Mouse (Mus musculus) liver, embryonic 15.5 days (tissue): ENCODE data around the gene Hmgb3. TPM values are rescaled to one million over a fixed set of nuclear protein-coding genes. Genes with fewer than 3 reads are reported as not detected.
"Not testable (repeated sequence)": the region's sequence is repeated elsewhere in the genome, so short reads cannot be mapped to it uniquely, and the experiment has no call there.

ENCODE experiments used
- ATAC-seq: fragments of 200-750 bp; cut with Nextera tagmentation; 2 replicates; pipeline ENCODE4 v1.8.0; 2017; ENCODE audit warnings: moderate number of reproducible peaks, mild to moderate bottlenecking, moderate library complexity; ENCODE audit not compliant: insufficient read depth
- H3K27ac ChIP-seq: fragments of 300-500 bp; sonication (generic); replicated peaks from 2 replicates; pipeline ENCODE4 v1.5.1; 2015; ENCODE audit warnings: mild to moderate bottlenecking, inconsistent platforms
- H3K27me3 ChIP-seq: fragments of 300-500 bp; sonication (generic); 2 replicates; pipeline ENCODE4 v1.6.1; 2015; ENCODE audit warnings: mild to moderate bottlenecking, inconsistent platforms
- H3K36me3 ChIP-seq: fragments of 300-500 bp; sonication (generic); replicated peaks from 2 replicates; pipeline ENCODE4 v1.6.1; 2015; ENCODE audit warnings: moderate library complexity, mild to moderate bottlenecking, inconsistent platforms
- H3K4me1 ChIP-seq: fragments of 300-500 bp; sonication (generic); replicated peaks from 2 replicates; pipeline ENCODE4 v1.6.1; 2015; ENCODE audit warnings: inconsistent platforms
- H3K4me2 ChIP-seq: fragments of 300-500 bp; sonication (generic); 2 replicates; pipeline ENCODE4 v1.6.1; 2015; ENCODE audit warnings: moderate library complexity, mild to moderate bottlenecking, inconsistent platforms
- H3K4me3 ChIP-seq: fragments of 300-500 bp; sonication (generic); replicated peaks from 2 replicates; pipeline ENCODE4 v1.5.1; 2015; ENCODE audit warnings: mild to moderate bottlenecking, inconsistent platforms
- H3K9ac ChIP-seq: fragments of 300-500 bp; sonication (generic); 2 replicates; pipeline ENCODE4 v1.6.1; 2015; ENCODE audit warnings: moderate library complexity, mild to moderate bottlenecking, inconsistent platforms
- H3K9me3 ChIP-seq: fragments of 300-500 bp; sonication (generic); replicated peaks from 2 replicates; pipeline ENCODE4 v1.6.1; 2016; ENCODE audit warnings: inconsistent platforms
- WGBS: fragments of 180-500 bp; shearing (Covaris S2); methylation state at CpG from one replicate; pipeline ENCODE4 v1.1.7; 2015; ENCODE audit warnings: mixed read lengths; ENCODE audit not compliant: insufficient replicate concordance; 5-methylcytosine and 5-hydroxymethylcytosine counted together
- polyA plus RNA-seq: library from polyadenylated mRNA; unstranded; fragments of >200 nt; fragmentation: Nextera tagmentation; extraction: Ambion mirVana; gene quantifications from 2 replicates; pipeline ENCODE4 v1.2.1, GENCODE M21; 2015

Hmgb3 gene
- polyA plus RNA-seq = 175 and 187 TPM in 2 replicates

GRCm38 (mm10) chrX:71555415-71556114 is at the start of gene Hmgb3:
Hmgb3 (plus strand) TSS chrX:71555918.
- 0 out of 2 replicates have a peak, but pooled peaks cover 2% of the 10 kb centered on the region for H3K27me3 ChIP-seq
- H3K27ac ChIP-seq = peak within 1 kb of the TSS; percentile 93
- H3K4me3 ChIP-seq = peak within 1 kb of the TSS; percentile 79
- H3K36me3 ChIP-seq = peaks cover 13% of the 10 kb centered on the region
- ATAC-seq = peak; percentile 94
- no peaks in the 10 kb centered on the region for H3K9me3 ChIP-seq
- H3K9ac ChIP-seq = peak within 1 kb of the TSS; percentile 86
- peaks cover 10% of the 10 kb centered on the region; the same call in 1 of the 2 replicates for H3K4me1 ChIP-seq
- WGBS = 16% methylated on average over 59 of the region's 59 CpGs
- H3K4me2 ChIP-seq = peak within 1 kb of the TSS; percentile 89

DNA sequence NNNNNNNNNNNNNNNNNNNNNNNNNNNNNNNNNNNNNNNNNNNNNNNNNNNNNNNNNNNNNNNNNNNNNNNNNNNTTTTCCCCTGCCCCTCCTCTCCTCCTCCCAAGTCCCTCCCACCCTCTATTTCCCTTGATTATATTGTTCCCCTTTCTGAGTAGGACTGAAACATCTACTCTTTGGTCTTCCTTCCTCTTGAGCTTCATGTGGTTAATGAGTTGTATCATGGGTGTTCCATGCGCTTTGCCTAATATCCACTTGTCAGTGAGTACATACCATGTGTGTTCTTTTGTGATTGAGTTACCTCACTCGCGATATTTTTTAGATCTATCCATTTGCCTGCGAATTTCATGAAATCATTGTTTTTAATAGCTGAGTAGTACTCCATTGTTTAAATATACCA is 49.1 kb upstream of the Hmgb3 start:
- not testable (repeated sequence) for H3K4me1 ChIP-seq, ATAC-seq, H3K9me3 ChIP-seq, H3K9ac ChIP-seq, H3K27me3 ChIP-seq, H3K4me3 ChIP-seq, H3K4me2 ChIP-seq, H3K27ac ChIP-seq, H3K36me3 ChIP-seq
- 68% methylated on average over 4 of the region's 4 CpGs for WGBS

DNA sequence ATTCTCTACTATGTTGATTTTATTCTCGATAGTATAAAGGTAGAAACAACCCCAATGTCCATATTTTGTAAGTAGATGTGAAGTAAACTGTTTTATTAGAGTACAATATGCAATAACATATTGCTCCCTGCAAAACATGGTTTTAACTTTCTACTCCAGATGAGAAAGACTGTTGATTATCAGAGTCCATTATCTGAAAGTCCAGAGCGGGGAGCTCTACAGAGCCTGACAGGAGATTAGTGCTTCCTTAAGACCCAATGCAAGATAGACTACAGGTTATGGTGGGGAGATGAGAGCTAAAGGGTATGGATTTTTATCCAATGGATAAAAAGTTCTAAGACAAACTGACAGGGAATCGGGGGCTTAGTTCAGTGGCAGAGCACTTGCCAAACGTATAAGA is 36.5 kb upstream of the Hmgb3 start:
- 46% methylated on average over 4 of the region's 4 CpGs for WGBS
- no peaks in the 10 kb centered on the region for H3K36me3 ChIP-seq
- H3K9ac ChIP-seq = no peak overlapping the region
- peak overlapping the region; percentile 6; the same call in 1 of the 2 replicates for H3K27ac ChIP-seq
- H3K9me3 ChIP-seq = no peaks in the 10 kb centered on the region
- H3K27me3 ChIP-seq = no peaks in the 10 kb centered on the region
- H3K4me2 ChIP-seq = no peak overlapping the region
- H3K4me3 ChIP-seq = no peak overlapping the region
- peaks cover 9% of the 10 kb centered on the region for H3K4me1 ChIP-seq
- peak; percentile 65; the same call in 1 of the 2 replicates for ATAC-seq

- Histone ChIP-seq H3K4me3 (no peak overlapping the region), H3K9me3 (no peaks in the 10 kb centered on the region), H3K4me2 (no peak overlapping the region), H3K27me3 (no peaks in the 10 kb centered on the region), H3K36me3 (no peaks in the 10 kb centered on the region), H3K4me1 (peaks cover 29% of the 10 kb centered on the region), H3K9ac (no peak overlapping the region), H3K27ac (no peak overlapping the region)
- no peak for ATAC-seq
- WGBS = 75% methylated on average over 3 of the region's 3 CpGs
Measured at GRCm38 (mm10) chrX:71522889-71523288, 32.8 kb upstream of the Hmgb3 start.

DNA sequence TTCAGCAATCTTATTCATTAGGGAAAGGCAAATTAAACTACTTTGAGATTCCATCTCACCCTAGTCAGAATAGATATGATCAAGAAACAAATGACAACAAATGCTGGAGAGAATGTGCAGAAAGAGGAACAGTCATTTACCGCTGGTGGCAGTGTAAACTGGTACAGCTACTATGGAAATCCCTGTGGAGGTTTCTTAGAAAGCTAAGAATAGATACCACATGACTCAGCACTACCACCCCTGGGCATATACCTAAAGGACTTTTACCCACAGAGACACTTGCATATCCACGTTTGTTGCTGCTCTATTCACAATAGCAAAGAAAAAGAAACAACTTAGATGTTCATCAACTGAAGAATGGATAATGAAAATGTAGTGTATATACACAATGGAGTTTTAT is 31.4 kb upstream of the Hmgb3 start:
- H3K27me3 ChIP-seq = no peaks in the 10 kb centered on the region
- no peak overlapping the region for H3K9ac ChIP-seq
- H3K4me2 ChIP-seq = peak overlapping the region; percentile 23; the same call in 1 of the 2 replicates
- no peak overlapping the region for H3K27ac ChIP-seq
- no peaks in the 10 kb centered on the region for H3K36me3 ChIP-seq
- ATAC-seq = peak; percentile 67
- H3K4me1 ChIP-seq = peaks cover 29% of the 10 kb centered on the region
- 25% methylated on average over 2 of the region's 2 CpGs for WGBS
- no peak overlapping the region for H3K4me3 ChIP-seq
- no peaks in the 10 kb centered on the region for H3K9me3 ChIP-seq

DNA sequence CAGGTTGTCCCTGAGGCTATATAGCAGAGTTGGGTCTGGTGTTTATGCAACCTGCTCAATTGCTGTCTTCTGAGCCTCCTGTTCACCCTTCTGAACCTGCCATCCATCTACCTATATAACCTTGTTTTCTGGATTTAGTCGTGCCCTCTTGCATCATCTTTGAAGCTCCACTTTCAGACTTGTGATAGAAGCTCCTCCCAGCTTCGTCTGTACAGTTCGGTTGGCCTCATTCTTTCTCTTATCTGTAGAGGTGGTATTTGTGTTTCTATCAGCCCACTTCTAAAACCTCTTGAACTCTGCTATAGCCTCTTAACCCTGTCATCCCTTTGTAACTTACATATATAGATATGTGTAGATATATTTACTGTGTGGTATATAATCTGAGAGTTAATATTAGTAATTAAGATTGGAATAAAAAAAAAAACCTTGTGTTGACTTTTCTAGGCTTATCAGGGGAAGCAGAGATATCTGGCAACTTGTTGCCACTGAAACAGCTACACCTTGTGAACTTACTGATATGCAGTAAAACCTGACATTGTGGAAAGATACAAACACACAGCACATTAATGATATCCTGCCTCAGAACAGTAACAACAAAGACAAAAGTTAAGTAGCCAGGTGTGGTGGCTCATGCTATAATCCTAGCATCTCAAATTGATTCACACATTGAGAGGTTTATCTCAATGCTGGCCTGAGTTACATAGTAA is 30.0 kb upstream of the Hmgb3 start:
- Histone ChIP-seq H3K9ac (no peak overlapping the region), H3K9me3 (no peaks in the 10 kb centered on the region), H3K4me3 (no peak overlapping the region), H3K36me3 (no peaks in the 10 kb centered on the region), H3K27me3 (no peaks in the 10 kb centered on the region), H3K27ac (peak overlapping the region; percentile 66), H3K4me1 (peaks cover 29% of the 10 kb centered on the region), H3K4me2 (0 out of 2 replicates have a peak overlapping the region, but pooled peaks have one; percentile 7)
- WGBS = 14% methylated on average over 3 of the region's 3 CpGs
- peak; percentile 72 for ATAC-seq

- H3K27ac ChIP-seq = no peak overlapping the region
- H3K4me3 ChIP-seq = no peak overlapping the region
- ATAC-seq = no peak
- no peaks in the 10 kb centered on the region for H3K36me3 ChIP-seq
- peaks cover 29% of the 10 kb centered on the region for H3K4me1 ChIP-seq
- 83% methylated on average over 1 of the region's 1 CpGs for WGBS
- H3K4me2 ChIP-seq = no peak overlapping the region
- H3K9ac ChIP-seq = no peak overlapping the region
- no peaks in the 10 kb centered on the region for H3K9me3 ChIP-seq
- H3K27me3 ChIP-seq = no peaks in the 10 kb centered on the region
Measured at GRCm38 (mm10) chrX:71527461-71527860, 28.3 kb upstream of the Hmgb3 start.

GRCm38 (mm10) chrX:71528150-71528549 is 27.6 kb upstream of the Hmgb3 start:
- ATAC-seq = no peak
- no peak overlapping the region for H3K9ac ChIP-seq
- H3K27ac ChIP-seq = no peak overlapping the region
- H3K4me3 ChIP-seq = no peak overlapping the region
- no peaks in the 10 kb centered on the region for H3K36me3 ChIP-seq
- peaks cover 25% of the 10 kb centered on the region for H3K4me1 ChIP-seq
- H3K4me2 ChIP-seq = no peak overlapping the region
- WGBS = 74% methylated on average over 3 of the region's 3 CpGs
- H3K9me3 ChIP-seq = no peaks in the 10 kb centered on the region
- H3K27me3 ChIP-seq = no peaks in the 10 kb centered on the region

- Histone ChIP-seq H3K9ac (no peak overlapping the region), H3K4me3 (no peak overlapping the region), H3K4me1 (peaks cover 25% of the 10 kb centered on the region), H3K4me2 (no peak overlapping the region), H3K36me3 (no peaks in the 10 kb centered on the region), H3K27me3 (no peaks in the 10 kb centered on the region), H3K27ac (no peak overlapping the region), H3K9me3 (no peaks in the 10 kb centered on the region)
- WGBS = 58% methylated on average over 6 of the region's 6 CpGs
- no peak for ATAC-seq
Measured at GRCm38 (mm10) chrX:71528646-71529045, 27.1 kb upstream of the Hmgb3 start.

GRCm38 (mm10) chrX:71532635-71533034 is 23.1 kb upstream of the Hmgb3 start:
- H3K4me1 ChIP-seq = no peaks in the 10 kb centered on the region

DNA sequence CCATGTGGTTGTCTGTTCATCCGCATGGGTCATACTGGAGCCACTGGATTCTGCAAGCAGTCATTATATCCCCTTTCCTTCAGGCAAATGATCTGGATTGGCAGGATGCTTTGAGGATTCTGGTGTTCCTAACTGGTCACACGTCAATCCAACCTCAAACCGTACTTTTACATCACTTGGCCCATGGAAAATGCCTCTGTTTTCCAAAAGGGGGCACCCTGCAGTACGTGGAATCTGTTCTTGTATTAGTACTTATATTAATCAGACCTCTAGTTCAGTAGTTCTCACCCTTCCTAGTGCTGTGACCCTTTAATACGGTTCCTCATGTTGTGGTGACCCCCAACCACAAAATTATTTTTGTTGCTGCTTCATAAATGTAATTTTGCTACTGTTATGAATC is 21.6 kb upstream of the Hmgb3 start:
- Histone ChIP-seq H3K4me3 (no peak overlapping the region), H3K27ac (no peak overlapping the region), H3K4me1 (no peaks in the 10 kb centered on the region), H3K27me3 (no peaks in the 10 kb centered on the region), H3K9me3 (no peaks in the 10 kb centered on the region), H3K36me3 (no peaks in the 10 kb centered on the region), H3K9ac (no peak overlapping the region), H3K4me2 (no peak overlapping the region)
- no peak for ATAC-seq
- WGBS = 60% methylated on average over 5 of the region's 5 CpGs

More at GRCm38 (mm10) chrX:71532635-71533034, 23.1 kb upstream of the Hmgb3 start:
- Histone ChIP-seq H3K27ac (no peak overlapping the region), H3K27me3 (no peaks in the 10 kb centered on the region), H3K9ac (no peak overlapping the region), H3K4me3 (no peak overlapping the region), H3K9me3 (no peaks in the 10 kb centered on the region), H3K4me2 (no peak overlapping the region), H3K36me3 (no peaks in the 10 kb centered on the region)
- ATAC-seq = no peak
- WGBS = 39% methylated on average over 3 of the region's 3 CpGs
